Mouse (Mus musculus) embryo, embryonic 10.5 days (tissue): Measurements from ENCODE around the gene Vps8.

Experiments used
- DNase-seq: peaks from one replicate; pipeline ENCODE4 v3.0.0-alpha.2; 2015; ENCODE audit warnings: low spot score

Gene Vps8

GRCm38 (mm10) chr16:21628061-21628591 is 205.2 kb downstream of the Vps8 start:
- no peak for DNase-seq

GRCm38 (mm10) chr16:21630614-21631013 is 207.7 kb downstream of the Vps8 start:
- no peak for DNase-seq

GRCm38 (mm10) chr16:21631815-21632222 is 208.9 kb downstream of the Vps8 start:
- DNase-seq, result no peak

GRCm38 (mm10) chr16:21634460-21634859 is 211.5 kb downstream of the Vps8 start:
- DNase-seq, result no peak

GRCm38 (mm10) chr16:21636156-21636853 is 213.4 kb downstream of the Vps8 start:
- DNase-seq, result no peak

GRCm38 (mm10) chr16:21637201-21637819 is 214.4 kb downstream of the Vps8 start:
- no peak for DNase-seq

GRCm38 (mm10) chr16:21640766-21641499 is 218.0 kb downstream of the Vps8 start:
- no peak for DNase-seq

GRCm38 (mm10) chr16:21641944-21642343 is 219.0 kb downstream of the Vps8 start:
- no peak for DNase-seq

GRCm38 (mm10) chr16:21642906-21643305 is 220.0 kb downstream of the Vps8 start:
- DNase-seq, result no peak

- DNase-seq, result no peak
Measured at GRCm38 (mm10) chr16:21643621-21644041, 220.7 kb downstream of the Vps8 start.

GRCm38 (mm10) chr16:21644066-21644561 is 221.2 kb downstream of the Vps8 start:
- DNase-seq, result peak; percentile 42

- DNase-seq, result no peak
Measured at GRCm38 (mm10) chr16:21644574-21644973, 221.7 kb downstream of the Vps8 start.

- DNase-seq, result no peak
Measured at GRCm38 (mm10) chr16:21645915-21646314, 223.0 kb downstream of the Vps8 start.

GRCm38 (mm10) chr16:21646496-21646895 is 223.6 kb downstream of the Vps8 start:
- DNase-seq, result no peak

GRCm38 (mm10) chr16:21648800-21649199 is 225.9 kb downstream of the Vps8 start:
- DNase-seq, result no peak

GRCm38 (mm10) chr16:21650289-21650688 is 227.4 kb downstream of the Vps8 start:
- DNase-seq, result no peak

- no peak for DNase-seq
Measured at GRCm38 (mm10) chr16:21651161-21651560, 228.2 kb downstream of the Vps8 start.

GRCm38 (mm10) chr16:21653151-21653550 is 230.2 kb downstream of the Vps8 start:
- no peak for DNase-seq

GRCm38 (mm10) chr16:21654384-21654783 is 231.5 kb downstream of the Vps8 start:
- DNase-seq, result peak; percentile 26

GRCm38 (mm10) chr16:21655291-21655690 is 232.4 kb downstream of the Vps8 start:
- DNase-seq, result no peak

- no peak for DNase-seq
Measured at GRCm38 (mm10) chr16:21655961-21656360, 233.0 kb downstream of the Vps8 start.

- DNase-seq, result peak; percentile 55
Measured at GRCm38 (mm10) chr16:21664633-21665363, 241.9 kb downstream of the Vps8 start.
